28 mouse cellular contexts compared by ENCODE assay signal in the genomic region with DNA sequence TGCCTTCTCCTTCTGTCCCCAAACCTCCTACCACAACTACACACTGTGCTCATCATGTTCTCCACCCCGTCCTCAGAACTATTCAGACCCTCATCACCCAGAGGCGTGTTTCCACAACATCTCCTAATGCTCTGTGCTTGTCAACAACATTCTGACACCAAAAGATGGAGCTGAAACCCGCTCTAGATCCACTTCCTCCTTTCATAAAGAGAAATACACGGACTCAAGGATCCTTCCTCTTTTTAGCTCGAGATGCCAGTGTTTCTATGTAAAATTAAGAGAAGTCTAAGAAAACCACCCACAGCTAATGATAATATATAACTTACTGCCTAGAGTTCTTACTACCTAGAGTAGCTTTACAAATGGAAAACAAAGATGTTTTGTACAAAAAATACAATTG. TPM values are rescaled to one million over a fixed set of nuclear protein-coding genes. Genes with fewer than 3 reads are reported as not detected.
DNase-seq lines count a peak whose midpoint lies in the region; ATAC-seq and TF ChIP-seq lines count a peak whose summit lies in the region.
"Had no signal": no experiment of that assay in that cellular context is flagged by ENCODE, and none has a peak within 500 bp of the region (broad histone marks: within the 10 kb centered on the region; RNA-seq: fewer than 3 reads in every experiment).

No protein-coding gene starts in this region.

- peaks cover 0 to 11% of the 10 kb centered on the region in 2 experiments; a peak in 2 of 4 replicates for H3K4me1 ChIP-seq in CH12.LX (ENCODE audit: control insufficient read depth in 1 of 2, insufficient read depth in 2 of 2)
- no peaks in the 10 kb centered on the region for H3K4me1 ChIP-seq in liver, embryonic 12.5 days
- H3K4me1 ChIP-seq: forebrain, embryonic 13.5 days; heart, embryonic 13.5 days; neural tube, embryonic 15.5 days had no signal

- H3K9ac ChIP-seq in CH12.LX (ENCODE audit: insufficient read depth, low read depth), result no peak overlapping the region
- H3K9ac ChIP-seq in liver, embryonic 12.5 days, result no peak overlapping the region
- H3K9ac ChIP-seq: forebrain, embryonic 13.5 days; heart, embryonic 13.5 days; neural tube, embryonic 15.5 days had no signal

- in situ Hi-C loops in CH12.LX (cut with MboI; ENCODE audit: low pct_ligation_motif_present, low pct_unique_long_range_greater_than_20kb, low sequenced_read_pairs), result no loop called here

- 52% methylated on average over 5 of the region's 5 CpGs for WGBS in liver, embryonic 12.5 days (ENCODE audit: insufficient replicate concordance)

- dilution Hi-C loops in CH12.LX (cut with MboI; ENCODE audit: extremely low pct_ligation_motif_present, extremely low pct_unique_long_range_greater_than_20kb, low sequenced_read_pairs), result no loop called here

- peaks cover 3 to 40% of the 10 kb centered on the region in 2 experiments for H3K36me3 ChIP-seq in CH12.LX (replicated peaks in 1 of 2; ENCODE audit: control insufficient read depth in 1 of 2, insufficient read depth in 1 of 2, low read length in 1 of 2)
- H3K36me3 ChIP-seq in liver, embryonic 12.5 days, result peaks cover 38% of the 10 kb centered on the region

- TF ChIP-seq EP300 in CH12.LX (IDR thresholded peaks at IDR 0.05; ENCODE audit: low read length), result no peak

- no peak for TF ChIP-seq CTCF in CH12.LX (conservative IDR thresholded peaks at IDR 0.05 in 1 of 2, IDR thresholded peaks at IDR 0.05 in 1 of 2; ENCODE audit: low read depth in 2 of 2, low read length in 2 of 2)

- no peak for TF ChIP-seq POLR2A in CH12.LX (IDR thresholded peaks at IDR 0.05; ENCODE audit: low read depth, low read length)

- DNase-seq in lung, postnatal 25 days (ENCODE audit: low spot score), result peak; percentile 16
- DNase-seq in lung, postnatal 10 days, result no peak
- peak; percentile 48 for DNase-seq in CH12.LX (ENCODE audit: extremely low read depth)
- DNase-seq in Muller cell, postnatal 12 days (ENCODE audit: inconsistent ontology term), result no peak
- no peak for DNase-seq in kidney, adult 11 months
- DNase-seq: adrenal gland, postnatal 10 days; cerebellum, adult 8-10 months; cerebellum, postnatal 25 days; gastrocnemius, postnatal 14 days; heart, postnatal 14 days; kidney, adult 8-10 months; kidney, postnatal 14 days; layer of hippocampus, adult 9-11 months; liver; midbrain, embryonic 14.5 days; right cerebral cortex, postnatal 25 days; spleen, adult 18-20 months; thymus, adult 18-20 months; thymus, postnatal 36 days had no signal

- H3K27me3 ChIP-seq in CH12.LX (replicated peaks), result no peaks in the 10 kb centered on the region
- no peaks in the 10 kb centered on the region for H3K27me3 ChIP-seq in liver, embryonic 12.5 days (replicated peaks)
- H3K27me3 ChIP-seq: forebrain, embryonic 13.5 days; heart, embryonic 13.5 days; neural tube, embryonic 15.5 days; Patski had no signal

- no peak for TF ChIP-seq RAD21 in CH12.LX (IDR thresholded peaks at IDR 0.05; ENCODE audit: low read depth, low read length)

- H3K9me3 ChIP-seq in CH12.LX (replicated peaks; ENCODE audit: low read length), result no peaks in the 10 kb centered on the region
- H3K9me3 ChIP-seq in liver, embryonic 12.5 days (replicated peaks), result no peaks in the 10 kb centered on the region
- H3K9me3 ChIP-seq: forebrain, embryonic 13.5 days; heart, embryonic 13.5 days; neural tube, embryonic 15.5 days had no signal

- no peaks in the 10 kb centered on the region for H3K79me2 ChIP-seq in CH12.LX (replicated peaks; ENCODE audit: control insufficient read depth, extremely low read depth, insufficient read depth, poor library complexity, severe bottlenecking)

- no peak overlapping the region for H3K27ac ChIP-seq in CH12.LX (ENCODE audit: insufficient read depth, low read depth)
- H3K27ac ChIP-seq in liver, embryonic 12.5 days, result no peak overlapping the region
- H3K27ac ChIP-seq: forebrain, embryonic 13.5 days; heart, embryonic 13.5 days; neural tube, embryonic 15.5 days; stomach, postnatal 0 days had no signal

- no peak overlapping the region for H3K4me3 ChIP-seq in CH12.LX (replicated peaks in 1 of 3; ENCODE audit: low read depth in 2 of 3, low read length in 2 of 3, poor library complexity in 1 of 3)
- no peak overlapping the region for H3K4me3 ChIP-seq in liver, embryonic 12.5 days
- H3K4me3 ChIP-seq: forebrain, embryonic 13.5 days; heart, embryonic 13.5 days; neural tube, embryonic 15.5 days had no signal

- H3K4me2 ChIP-seq in CH12.LX (ENCODE audit: insufficient read depth, low read depth, poor library complexity, severe bottlenecking), result no peak overlapping the region
- no peak overlapping the region for H3K4me2 ChIP-seq in liver, embryonic 12.5 days
- H3K4me2 ChIP-seq: forebrain, embryonic 13.5 days; heart, embryonic 13.5 days; neural tube, embryonic 15.5 days had no signal

- peak; percentile 98 for ATAC-seq in granulocyte monocyte progenitor cell, adult 5-6 weeks (replicated peaks; ENCODE audit: poor library complexity, severe bottlenecking)
- ATAC-seq in neutrophil, adult 5-6 weeks (ENCODE audit: extremely low read depth, insufficient number of reproducible peaks, low FRiP score, poor library complexity, severe bottlenecking), result peak; percentile 53; the same call in 1 of the 2 replicates
- no peak for ATAC-seq in liver, embryonic 12.5 days
- ATAC-seq: forebrain, embryonic 13.5 days; hindbrain, embryonic 16.5 days; Patski had no signal

TF ChIP-seq in CH12.LX, 34 proteins besides CTCF, POLR2A, EP300 and RAD21:
- TF ChIP-seq GABPA (IDR thresholded peaks at IDR 0.05; ENCODE audit: insufficient replicate concordance, low read depth, low read length), result no peak
- no peak for TF ChIP-seq TCF12 (IDR thresholded peaks at IDR 0.05; ENCODE audit: low read depth, low read length)
- TF ChIP-seq MAX (IDR thresholded peaks at IDR 0.05; ENCODE audit: low read length), result no peak
- no peak for TF ChIP-seq HCFC1 (IDR thresholded peaks at IDR 0.05; ENCODE audit: low read depth, low read length)
- no peak for TF ChIP-seq KAT2A (IDR thresholded peaks at IDR 0.05; ENCODE audit: insufficient replicate concordance, low read length)
- no peak for TF ChIP-seq SIN3A (IDR thresholded peaks at IDR 0.05; ENCODE audit: low read length)
- no peak for TF ChIP-seq JUND (conservative IDR thresholded peaks at IDR 0.05; ENCODE audit: low read depth, low read length)

RNA-seq across cellular contexts. Expression of a gene that starts 46.1 kb away (rescaled TPM):
- 12.9 and 13.2 TPM in 2 replicates for total RNA-seq in CH12.LX (2012; rRNA removed)
- total RNA-seq in CH12.LX (2014; rRNA removed), result 29.1 and 30.7 TPM in 2 replicates
- 11.7 and 12.4 TPM in 2 replicates for polyA plus RNA-seq in CH12.LX (2012; ENCODE audit: insufficient read length, low read depth)
- 21.7 and 35.0 TPM in 2 replicates for total RNA-seq in granulocyte monocyte progenitor cell, adult 5-6 weeks (2014; fragmentation: Nextera tagmentation)
- total RNA-seq in granulocyte monocyte progenitor cell, adult 5-6 weeks (2017), result 15.9 and 19.4 TPM in 2 replicates
- 38.3 and 42.5 TPM in 2 replicates for total RNA-seq in neutrophil, adult 5-6 weeks (2017)
- 17.3 and 18.7 TPM in 2 replicates for polyA plus RNA-seq in liver, embryonic 12.5 days (2016; fragmentation: Nextera tagmentation; extraction: Ambion mirVana)

RNA-seq across cellular contexts. Expression of a gene that starts 46.7 kb away (rescaled TPM):
- total RNA-seq in CH12.LX (2012; rRNA removed), result 20.1 and 25.6 TPM in 2 replicates
- 65.1 and 88.5 TPM in 2 replicates for total RNA-seq in CH12.LX (2014; rRNA removed)
- polyA plus RNA-seq in CH12.LX (2012; ENCODE audit: insufficient read length, low read depth), result 38.9 and 40.6 TPM in 2 replicates
- total RNA-seq in granulocyte monocyte progenitor cell, adult 5-6 weeks (2014; fragmentation: Nextera tagmentation), result 31.2 and 32.0 TPM in 2 replicates
- 70.6 and 79.0 TPM in 2 replicates for total RNA-seq in granulocyte monocyte progenitor cell, adult 5-6 weeks (2017)
- total RNA-seq in neutrophil, adult 5-6 weeks (2017), result 74.1 and 76.1 TPM in 2 replicates
- polyA plus RNA-seq in liver, embryonic 12.5 days (2016; fragmentation: Nextera tagmentation; extraction: Ambion mirVana), result 38.8 and 39.4 TPM in 2 replicates

Comparison
In these comparisons a context has a peak if more than half of its experiments do, and no peak if none do; other contexts are left out.
1. DNase-seq: peak in lung, postnatal 25 days (single experiment) and CH12.LX (single experiment); none in lung, postnatal 10 days (single experiment), Muller cell, postnatal 12 days (single experiment) and kidney, adult 11 months (single experiment).